Mouse (Mus musculus) left cerebral cortex, adult 2 months (tissue): ENCODE results near the gene Rassf4. TPM values are rescaled to one million over a fixed set of nuclear protein-coding genes. Genes with fewer than 3 reads are reported as not detected.

Source experiments
- DNase-seq, 2 experiments: peaks; one replicate each; pipeline ENCODE4 v3.0.0; 2021 to 2022; ENCODE audit warnings: low spot score in 2 of 2, mixed read lengths in 1 of 2; ENCODE audit errors: extremely low spot score in 1 of 2
- H3K27ac ChIP-seq: fragments of 200-600 bp; 2 replicates; pipeline ENCODE4 v1.8.1; 2022
- H3K4me3 ChIP-seq: fragments of 200-600 bp; 2 replicates; pipeline ENCODE4 v1.8.1; 2022
- CTCF ChIP-seq: fragments of 200-600 bp; IDR thresholded peaks from 2 replicates; pipeline ENCODE4 v1.8.1; 2022; ENCODE audit warnings: antibody characterized with exemption, mild to moderate bottlenecking, moderate library complexity
- intact Hi-C: fragments of 180-260 bp; cut with DNase I; formaldehyde crosslinking; loops from one replicate; pipeline ENCODE4 v1.15.1; 2025
- long read RNA-seq, 2 experiments: library from polyadenylated mRNA; stranded (forward); transcript quantifications; one replicate each; pipeline ENCODE4 v2.0.0; 2021; ENCODE audit warnings: borderline mapping rate in 2 of 2
- total RNA-seq, 2 experiments: library from RNA; stranded (reverse); gene quantifications; 2 replicates each; pipeline ENCODE4 v1.2.3; 2021

The Rassf4 gene
- 1 to 10 TPM; 4.5 to 6.0 TPM for total RNA-seq
- long read RNA-seq, experiment 1, full-length matches to known transcripts, result 3 of 4 reads
- long read RNA-seq, experiment 1, partial matches to known transcripts, result 1 of 4 reads
- long read RNA-seq, experiment 1, other reads (novel, unspliced or antisense), result 0 of 4 reads
- long read RNA-seq, experiment 2, full-length matches to known transcripts, result 4 of 7 reads
- long read RNA-seq, experiment 2, partial matches to known transcripts, result 0 of 7 reads
- long read RNA-seq, experiment 2, other reads (novel, unspliced or antisense), result 3 of 7 reads

- no peak for TF ChIP-seq CTCF
Measured at GRCm38 (mm10) chr6:116673471-116674282, at the start of gene Rassf4. Gene Rassf4, minus strand, starts transcription at chr6:116673952.

DNA sequence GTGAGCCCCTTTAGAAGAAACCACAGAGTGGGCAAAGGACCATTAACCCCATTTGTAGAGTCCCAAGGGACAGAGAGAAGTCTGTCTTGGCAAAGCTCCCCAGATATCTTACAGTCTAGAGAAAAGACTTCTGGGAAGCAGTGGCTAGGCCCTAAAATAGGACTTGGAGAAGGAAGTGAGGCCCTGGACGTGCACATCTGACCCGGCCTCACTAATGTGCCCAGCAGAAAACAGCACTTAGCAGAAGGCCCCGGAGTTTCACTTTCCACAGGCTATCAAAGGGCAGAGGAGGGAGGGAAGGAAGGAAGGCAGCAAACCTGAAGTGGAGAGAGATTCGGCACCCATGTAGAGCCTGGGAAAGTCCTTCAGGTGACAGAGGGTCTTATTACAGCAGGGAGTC lies 45.2 kb upstream of the Rassf4 start:
- DNase-seq, result no peak

More at GRCm38 (mm10) chr6:116673471-116674282, at the start of gene Rassf4:
- H3K27ac ChIP-seq, result 0 out of 2 replicates have a peak within 1 kb of the TSS, but pooled peaks have one; percentile 8
- intact Hi-C loops, result no loop called here
- DNase-seq, result peak; percentile 59
- peak within 1 kb of the TSS; percentile 61 for H3K4me3 ChIP-seq

DNA sequence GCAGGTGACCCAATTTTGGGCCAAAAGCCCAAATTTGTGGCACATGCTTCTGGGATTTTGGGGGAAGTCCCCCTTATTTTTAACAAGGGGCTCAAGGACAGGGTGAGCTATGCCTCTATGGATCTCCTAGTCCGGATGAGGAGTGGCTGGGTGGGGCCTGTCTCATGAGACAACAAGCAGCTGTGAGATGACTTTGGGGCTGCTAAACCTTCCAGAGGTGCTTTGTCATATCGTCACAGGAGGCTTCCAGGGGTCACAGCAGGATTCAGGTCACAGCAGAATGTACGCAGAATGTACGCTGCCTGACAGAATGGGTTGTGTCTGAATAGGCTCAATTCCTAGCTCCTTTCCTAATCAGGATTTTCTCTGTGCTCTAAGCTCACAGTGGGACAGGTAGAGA lies 44.6 kb upstream of the Rassf4 start:
- Histone ChIP-seq H3K4me3 (no peak overlapping the region), H3K27ac (no peak overlapping the region)
- intact Hi-C loops, result no loop called here
- no peak for DNase-seq
- TF ChIP-seq CTCF, result no peak

More for the DNA sequence above, 45.2 kb upstream of the Rassf4 start:
- intact Hi-C loops, result no loop called here
- TF ChIP-seq CTCF, result no peak
- Histone ChIP-seq H3K4me3 (no peak overlapping the region), H3K27ac (no peak overlapping the region)

- DNase-seq, result no peak
- intact Hi-C loops, result no loop called here
- no peak for TF ChIP-seq CTCF
- no peak overlapping the region for H3K27ac ChIP-seq
- H3K4me3 ChIP-seq, result no peak overlapping the region
Measured at GRCm38 (mm10) chr6:116717851-116718250, 44.1 kb upstream of the Rassf4 start.

GRCm38 (mm10) chr6:116716666-116717065 lies 42.9 kb upstream of the Rassf4 start, which contains the start of gene Tmem72:
Gene Tmem72, minus strand, starts transcription at chr6:116716913.
- intact Hi-C loops, result no loop called here
- H3K4me3 ChIP-seq, result no peak within 1 kb of the TSS
- no peak for DNase-seq
- no peak for TF ChIP-seq CTCF
- H3K27ac ChIP-seq, result no peak within 1 kb of the TSS

GRCm38 (mm10) chr6:116715166-116715565 lies 41.4 kb upstream of the Rassf4 start:
- Histone ChIP-seq H3K4me3 (no peak overlapping the region), H3K27ac (no peak overlapping the region)
- intact Hi-C loops, result no loop called here
- no peak for TF ChIP-seq CTCF
- no peak for DNase-seq

DNA sequence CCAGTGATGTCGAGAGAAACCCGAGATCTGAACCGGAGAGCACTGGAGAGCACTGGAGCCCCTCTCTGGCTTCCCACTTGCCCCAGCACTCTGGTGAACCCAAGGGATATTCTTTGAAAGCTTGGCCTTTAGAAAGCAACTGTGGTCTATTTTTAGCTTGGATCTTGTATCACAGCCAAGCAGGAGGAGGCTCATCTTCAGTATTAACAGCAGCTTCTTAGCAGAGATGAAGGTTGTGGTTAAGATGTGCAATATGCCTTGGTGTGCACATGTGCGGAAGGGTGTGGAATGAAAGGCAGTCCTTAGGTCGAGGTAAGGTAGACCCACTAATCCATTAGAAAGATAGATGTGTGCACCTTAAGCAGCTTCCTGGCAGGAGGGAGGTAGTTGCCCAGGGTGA lies 40.8 kb upstream of the Rassf4 start:
- no peak for TF ChIP-seq CTCF
- Histone ChIP-seq H3K4me3 (no peak overlapping the region), H3K27ac (no peak overlapping the region)
- intact Hi-C loops, result no loop called here
- DNase-seq, result no peak

DNA sequence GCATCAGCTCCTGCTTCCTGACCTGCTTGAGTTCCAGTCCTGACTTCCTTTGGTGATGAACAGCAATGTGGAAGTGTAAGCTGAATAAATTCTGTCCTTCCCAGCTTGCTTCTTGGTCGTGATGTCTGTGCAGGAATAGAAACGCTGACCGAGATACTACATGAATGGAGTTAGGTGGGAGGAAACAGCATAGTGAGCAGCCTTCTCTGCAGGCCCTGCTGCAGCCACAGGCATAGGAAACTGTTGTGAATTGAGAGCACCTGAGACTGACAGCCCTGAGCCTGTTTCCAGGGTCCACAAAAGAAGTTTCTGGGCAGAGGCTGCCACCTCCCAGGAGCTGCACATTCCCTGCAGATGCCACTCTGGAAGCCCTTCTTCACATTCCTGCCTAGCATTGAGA lies 40.2 kb upstream of the Rassf4 start:
- no peak for TF ChIP-seq CTCF

GRCm38 (mm10) chr6:116712503-116712902 lies 38.8 kb upstream of the Rassf4 start:
- no peak for DNase-seq
- TF ChIP-seq CTCF, result no peak

More for the DNA sequence above, 40.2 kb upstream of the Rassf4 start:
- intact Hi-C loops, result no loop called here
- H3K27ac ChIP-seq, result no peak overlapping the region
- no peak for DNase-seq
- no peak overlapping the region for H3K4me3 ChIP-seq

GRCm38 (mm10) chr6:116712062-116712461 lies 38.3 kb upstream of the Rassf4 start:
- intact Hi-C loops, result no loop called here
- no peak for DNase-seq
- H3K4me3 ChIP-seq, result no peak overlapping the region
- H3K27ac ChIP-seq, result no peak overlapping the region
- TF ChIP-seq CTCF, result no peak; the same call in 1 of the 2 replicates

More at GRCm38 (mm10) chr6:116712503-116712902, 38.8 kb upstream of the Rassf4 start:
- Histone ChIP-seq H3K27ac (no peak overlapping the region), H3K4me3 (no peak overlapping the region)
- intact Hi-C loops, result no loop called here

DNA sequence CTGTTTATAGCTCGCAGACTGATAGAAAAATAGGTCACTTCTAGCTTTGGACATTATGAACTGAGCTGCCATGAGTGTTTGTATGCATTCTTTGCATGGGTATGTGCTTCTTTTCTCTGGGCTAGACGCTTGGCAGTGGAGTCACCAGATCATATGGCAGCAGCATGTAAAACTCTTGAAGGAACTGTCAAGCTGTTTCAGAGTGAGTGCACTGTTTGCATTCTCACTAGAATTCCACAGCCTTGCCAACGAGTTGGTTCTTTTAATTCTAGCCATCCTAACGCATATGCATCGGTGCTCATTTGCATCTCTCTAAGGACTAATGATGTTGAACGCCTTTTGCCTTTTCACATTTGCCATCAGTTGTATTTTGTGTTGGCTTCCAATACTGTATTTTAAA lies 30.6 kb upstream of the Rassf4 start:
- no peak for DNase-seq
- H3K27ac ChIP-seq, result no peak overlapping the region
- intact Hi-C loops, result no loop called here
- TF ChIP-seq CTCF, result no peak
- no peak overlapping the region for H3K4me3 ChIP-seq

GRCm38 (mm10) chr6:116700821-116701220 lies 27.1 kb upstream of the Rassf4 start:
- DNase-seq, result no peak
- Histone ChIP-seq H3K27ac (no peak overlapping the region), H3K4me3 (no peak overlapping the region)
- no peak for TF ChIP-seq CTCF
- intact Hi-C loops, result no loop called here
